9 mouse cellular contexts compared by ENCODE assay signal in genomic region chr7:44999753-45000152, GRCm38 (mm10). TPM values are rescaled to one million over a fixed set of nuclear protein-coding genes. Genes with fewer than 3 reads are reported as not detected.
DNase-seq lines count a peak whose midpoint lies in the region; ATAC-seq and TF ChIP-seq lines count a peak whose summit lies in the region.
"Had no signal": no experiment of that assay in that cellular context is flagged by ENCODE, and none has a peak within 500 bp of the region (broad histone marks: within the 10 kb centered on the region; RNA-seq: fewer than 3 reads in every experiment).

No protein-coding gene starts in this region.

- no peaks in the 10 kb centered on the region for H3K9me3 ChIP-seq in heart, embryonic 11.5 days (replicated peaks; ENCODE audit: control insufficient read depth, low read length)
- H3K9me3 ChIP-seq in G1E (replicated peaks), result no peaks in the 10 kb centered on the region
- H3K9me3 ChIP-seq in heart, embryonic 14.5 days (ENCODE audit: control insufficient read depth, low read length), result no peaks in the 10 kb centered on the region
- H3K9me3 ChIP-seq in liver, postnatal 0 days (ENCODE audit: low read length), result no peaks in the 10 kb centered on the region

- intact Hi-C loops in heart, postnatal 36 days (cut with DNase I), result no loop called here

- no peak for TF ChIP-seq EP300 in liver, postnatal 0 days (IDR thresholded peaks at IDR 0.05; ENCODE audit: low read depth)

- TF ChIP-seq CTCF in G1E (IDR thresholded peaks at IDR 0.05; ENCODE audit: low read depth, low read length), result no peak
- TF ChIP-seq CTCF in liver, postnatal 0 days (IDR thresholded peaks at IDR 0.05; ENCODE audit: low read depth), result no peak

- no peak overlapping the region for H3K27ac ChIP-seq in heart, embryonic 11.5 days (ENCODE audit: low read depth, low read length)
- peak overlapping the region; percentile 31 to 42; a peak in 2 of 4 replicates for H3K27ac ChIP-seq in heart, embryonic 14.5 days (replicated peaks in 1 of 2; ENCODE audit: control insufficient read depth in 1 of 2, insufficient read depth in 1 of 2, low read depth in 2 of 2, low read length in 2 of 2)
- no peak overlapping the region for H3K27ac ChIP-seq in liver, postnatal 0 days (ENCODE audit: low read depth)

- 71% methylated on average over 11 of the region's 11 CpGs for WGBS in heart, embryonic 11.5 days (ENCODE audit: insufficient replicate concordance)
- WGBS in heart, embryonic 14.5 days, result 41% methylated on average over 11 of the region's 11 CpGs
- WGBS in liver, postnatal 0 days (ENCODE audit: insufficient replicate concordance), result 82% methylated on average over 11 of the region's 11 CpGs

- no peak for ATAC-seq in heart, embryonic 11.5 days (replicated peaks; ENCODE audit: insufficient number of reproducible peaks, low FRiP score, low TSS enrichment)
- ATAC-seq in G1E (ENCODE audit: extremely low read depth, insufficient number of reproducible peaks, low FRiP score, poor library complexity, severe bottlenecking), result no peak
- no peak for ATAC-seq in heart, embryonic 14.5 days (ENCODE audit: insufficient number of reproducible peaks, insufficient read depth, low FRiP score, low read depth)
- ATAC-seq in liver, postnatal 0 days, result no peak

- H3K4me2 ChIP-seq in heart, embryonic 11.5 days, result peak overlapping the region; percentile 97
- peak overlapping the region; percentile 75 for H3K4me2 ChIP-seq in heart, embryonic 14.5 days (ENCODE audit: low read length)
- peak overlapping the region; percentile 74 for H3K4me2 ChIP-seq in liver, postnatal 0 days (ENCODE audit: low read depth, low read length)

- no peak overlapping the region for H3K4me3 ChIP-seq in heart, embryonic 11.5 days (ENCODE audit: low read depth, low read length)
- peak overlapping the region; percentile 35; the same call in 1 of the 2 replicates for H3K4me3 ChIP-seq in G1E (ENCODE audit: low read depth, low read length)
- peak overlapping the region in 1 of 2 experiments; percentile 3; a peak in 1 of 4 replicates for H3K4me3 ChIP-seq in heart, embryonic 14.5 days (ENCODE audit: control insufficient read depth in 1 of 2, insufficient read depth in 1 of 2, low read depth in 1 of 2, low read length in 2 of 2)
- H3K4me3 ChIP-seq in liver, postnatal 0 days (ENCODE audit: low read depth, low read length), result no peak overlapping the region

- no peaks in the 10 kb centered on the region for H3K27me3 ChIP-seq in heart, embryonic 11.5 days (ENCODE audit: control insufficient read depth, insufficient read depth, low read length)
- no peaks in the 10 kb centered on the region for H3K27me3 ChIP-seq in G1E (ENCODE audit: insufficient read depth, low read length)
- H3K27me3 ChIP-seq in heart, embryonic 14.5 days (ENCODE audit: control insufficient read depth, insufficient read depth, low read length), result no peaks in the 10 kb centered on the region
- H3K27me3 ChIP-seq in liver, postnatal 0 days (ENCODE audit: insufficient read depth, low read length), result no peaks in the 10 kb centered on the region

- H3K4me1 ChIP-seq in heart, embryonic 11.5 days (ENCODE audit: control insufficient read depth, insufficient read depth, low read length), result peaks cover 27% of the 10 kb centered on the region
- H3K4me1 ChIP-seq in G1E (ENCODE audit: insufficient read depth, low read depth, low read length), result peaks cover 79% of the 10 kb centered on the region
- H3K4me1 ChIP-seq in heart, embryonic 14.5 days (ENCODE audit: control insufficient read depth in 2 of 2, insufficient read depth in 2 of 2, low read length in 2 of 2), result peaks cover 14 to 34% of the 10 kb centered on the region in 2 experiments
- peaks cover 26% of the 10 kb centered on the region for H3K4me1 ChIP-seq in liver, postnatal 0 days (ENCODE audit: insufficient read depth)

- H3K36me3 ChIP-seq in heart, embryonic 11.5 days (ENCODE audit: control insufficient read depth, insufficient read depth, low read length), result peaks cover 34% of the 10 kb centered on the region
- H3K36me3 ChIP-seq in G1E (replicated peaks), result peaks cover 80% of the 10 kb centered on the region
- H3K36me3 ChIP-seq in heart, embryonic 14.5 days (ENCODE audit: control insufficient read depth, insufficient read depth, low read length), result peaks cover 63% of the 10 kb centered on the region
- peaks cover 57% of the 10 kb centered on the region for H3K36me3 ChIP-seq in liver, postnatal 0 days (replicated peaks; ENCODE audit: insufficient read depth, low read length)

- H3K9ac ChIP-seq in heart, embryonic 11.5 days (ENCODE audit: low read depth, low read length), result no peak overlapping the region
- H3K9ac ChIP-seq in heart, embryonic 14.5 days (ENCODE audit: low read length), result peak overlapping the region; percentile 44; the same call in 1 of the 2 replicates
- no peak overlapping the region for H3K9ac ChIP-seq in liver, postnatal 0 days (replicated peaks)

- DNase-seq in heart, postnatal 36 days, result no peak
- no peak for DNase-seq in G1E (ENCODE audit: low spot score)
- DNase-seq in liver, postnatal 0 days, result no peak
- DNase-seq in left cerebral cortex, adult 8-10 months (ENCODE audit: low spot score in 2 of 2), result no peak
- DNase-seq in cerebellum, adult 11 months, result no peak
- DNase-seq in cerebellum, postnatal 14 days, result no peak
- DNase-seq: thymus, postnatal 36 days had no signal

RNA-seq across cellular contexts. Expression of gene Bcl2l12, which starts 1.2 kb away (rescaled TPM):
- polyA plus RNA-seq in heart, embryonic 11.5 days (2014; fragmentation: Nextera tagmentation; extraction: Ambion mirVana), result 41.0 and 43.2 TPM in 2 replicates
- total RNA-seq in heart, postnatal 36 days (2021), result 10 to 100 TPM; 10.2 to 11.2 TPM
- total RNA-seq in G1E (2014; fragmentation: Nextera tagmentation) (11.1 and 13.9 TPM in 2 replicates), G1E (2017) (15.6 and 20.4 TPM in 2 replicates)
- 65.9 and 74.6 TPM in 2 replicates for polyA plus RNA-seq in G1E (2012)
- polyA plus RNA-seq in heart, embryonic 14.5 days (2014; fragmentation: Nextera tagmentation; extraction: Ambion mirVana), result 34.7 and 35.4 TPM in 2 replicates
- polyA plus RNA-seq in liver, postnatal 0 days (2015; fragmentation: Nextera tagmentation; extraction: Ambion mirVana), result 11.7 and 13.1 TPM in 2 replicates
- total RNA-seq in left cerebral cortex, adult 8-10 months (2022), result 1 to 10 TPM; 2.3 to 5.1 (median 2.8) TPM

RNA-seq across cellular contexts. Expression of gene Irf3, which starts 2.3 kb away (rescaled TPM):
- polyA plus RNA-seq in heart, embryonic 11.5 days (2014; fragmentation: Nextera tagmentation; extraction: Ambion mirVana), result 57.3 and 61.4 TPM in 2 replicates
- 10 to 100 TPM; 27.3 to 31.7 TPM for total RNA-seq in heart, postnatal 36 days (2021)
- total RNA-seq in G1E (2014; fragmentation: Nextera tagmentation), result 129 and 135 TPM in 2 replicates
- 107 and 135 TPM in 2 replicates for total RNA-seq in G1E (2017)
- polyA plus RNA-seq in G1E (2012), result 65.6 and 87.1 TPM in 2 replicates
- polyA plus RNA-seq in heart, embryonic 14.5 days (2014; fragmentation: Nextera tagmentation; extraction: Ambion mirVana), result 57.6 and 60.9 TPM in 2 replicates
- 35.9 and 38.0 TPM in 2 replicates for polyA plus RNA-seq in liver, postnatal 0 days (2015; fragmentation: Nextera tagmentation; extraction: Ambion mirVana)
- total RNA-seq in left cerebral cortex, adult 8-10 months (2022), result 10 to 100 TPM; 23.6 to 42.1 (median 32.8) TPM

RNA-seq across cellular contexts. Expression of gene Prmt1, which starts 13.4 kb away (rescaled TPM):
- 179 and 194 TPM in 2 replicates for polyA plus RNA-seq in heart, embryonic 11.5 days (2014; fragmentation: Nextera tagmentation; extraction: Ambion mirVana)
- 100 to 1,000 TPM; 104 to 107 TPM for total RNA-seq in heart, postnatal 36 days (2021)
- total RNA-seq in G1E (2014; fragmentation: Nextera tagmentation) (165 and 169 TPM in 2 replicates), G1E (2017) (97.2 and 113 TPM in 2 replicates)
- 89.5 and 105 TPM in 2 replicates for polyA plus RNA-seq in G1E (2012)
- polyA plus RNA-seq in heart, embryonic 14.5 days (2014; fragmentation: Nextera tagmentation; extraction: Ambion mirVana), result 134 and 145 TPM in 2 replicates
- polyA plus RNA-seq in liver, postnatal 0 days (2015; fragmentation: Nextera tagmentation; extraction: Ambion mirVana), result 73.2 and 76.8 TPM in 2 replicates
- 100 to 1,000 TPM; 153 to 178 (median 175) TPM for total RNA-seq in left cerebral cortex, adult 8-10 months (2022)

RNA-seq across cellular contexts. Expression of gene Scaf1, which starts 16.4 kb away (rescaled TPM):
- polyA plus RNA-seq in heart, embryonic 11.5 days (2014; fragmentation: Nextera tagmentation; extraction: Ambion mirVana), result 37.9 and 42.5 TPM in 2 replicates
- total RNA-seq in heart, postnatal 36 days (2021), result 10 to 100 TPM; 48.0 to 48.1 TPM
- total RNA-seq in G1E (2014; fragmentation: Nextera tagmentation) (66.0 and 111 TPM in 2 replicates), G1E (2017) (11.3 and 13.5 TPM in 2 replicates)
- polyA plus RNA-seq in G1E (2012), result 203 and 244 TPM in 2 replicates
- polyA plus RNA-seq in heart, embryonic 14.5 days (2014; fragmentation: Nextera tagmentation; extraction: Ambion mirVana), result 36.2 and 36.8 TPM in 2 replicates
- polyA plus RNA-seq in liver, postnatal 0 days (2015; fragmentation: Nextera tagmentation; extraction: Ambion mirVana), result 7.5 and 8.1 TPM in 2 replicates
- 100 to 1,000 TPM; 164 to 171 (median 170) TPM for total RNA-seq in left cerebral cortex, adult 8-10 months (2022)

RNA-seq across cellular contexts. Expression of gene Rras, which starts 18.0 kb away (rescaled TPM):
- polyA plus RNA-seq in heart, embryonic 11.5 days (2014; fragmentation: Nextera tagmentation; extraction: Ambion mirVana), result 74.4 and 76.1 TPM in 2 replicates
- 10 to 100 TPM; 45.1 to 53.3 TPM for total RNA-seq in heart, postnatal 36 days (2021)
- total RNA-seq in G1E (2014; fragmentation: Nextera tagmentation) (16.3 and 22.1 TPM in 2 replicates), G1E (2017) (3.1 and 3.2 TPM in 2 replicates)
- 5.6 and 6.9 TPM in 2 replicates for polyA plus RNA-seq in G1E (2012)
- 98.6 and 108 TPM in 2 replicates for polyA plus RNA-seq in heart, embryonic 14.5 days (2014; fragmentation: Nextera tagmentation; extraction: Ambion mirVana)
- 25.4 and 31.4 TPM in 2 replicates for polyA plus RNA-seq in liver, postnatal 0 days (2015; fragmentation: Nextera tagmentation; extraction: Ambion mirVana)
- 10 to 100 TPM; 13.7 to 18.8 (median 14.7) TPM for total RNA-seq in left cerebral cortex, adult 8-10 months (2022)

Comparison
In these comparisons a context has a peak if more than half of its experiments do, and no peak if none do; other contexts are left out.
1. H3K27ac ChIP-seq: peak in heart, embryonic 14.5 days (2 of 2); none in heart, embryonic 11.5 days (single experiment) and liver, postnatal 0 days (single experiment).
2. Peak in every context shown above with its lines, with median percentiles within 50 percentile points of each other: H3K4me2 ChIP-seq.